Mouse (Mus musculus) liver, embryonic 14.5 days (tissue): ENCODE results near the gene Ubn1. TPM values are rescaled to one million over a fixed set of nuclear protein-coding genes. Genes with fewer than 3 reads are reported as not detected.

Experiments
- ATAC-seq: fragments of 200-750 bp; cut with Nextera tagmentation; 2 replicates; pipeline ENCODE4 v1.8.0; 2017; ENCODE audit warnings: moderate number of reproducible peaks, mild to moderate bottlenecking, moderate library complexity; ENCODE audit not compliant: insufficient read depth
- DNase-seq, 3 experiments: peaks; one replicate each; pipeline ENCODE4 v3.0.0-alpha.2; 2012 to 2013; ENCODE audit warnings: low read depth in 3 of 3, low spot score in 3 of 3
- H3K27ac ChIP-seq: fragments of 300-500 bp; sonication (generic); 2 replicates; pipeline ENCODE4 v1.5.1; 2014; ENCODE audit warnings: moderate library complexity, mild to moderate bottlenecking, control low read depth, inconsistent platforms
- H3K27me3 ChIP-seq: fragments of 300-500 bp; sonication (generic); 2 replicates; pipeline ENCODE4 v1.6.1; 2014; ENCODE audit warnings: mild to moderate bottlenecking, low read length, moderate library complexity; ENCODE audit not compliant: control insufficient read depth, insufficient read depth
- H3K36me3 ChIP-seq: fragments of 300-500 bp; sonication (generic); replicated peaks from 2 replicates; pipeline ENCODE4 v1.6.1; 2014; ENCODE audit warnings: low read depth; ENCODE audit not compliant: control insufficient read depth, insufficient read depth
- H3K4me1 ChIP-seq, 2 experiments: fragments of 200-500 bp in 1 of 2; fragments of 300-500 bp in 1 of 2; sonication (generic) in 1 of 2; replicated peaks; 2 replicates each; pipeline ENCODE4 v1.6.1; 2012 to 2014; ENCODE audit warnings: antibody characterized with exemption in 1 of 2, inconsistent platforms in 1 of 2, low read length in 1 of 2; ENCODE audit not compliant: control insufficient read depth in 2 of 2, insufficient read depth in 2 of 2
- H3K4me2 ChIP-seq: fragments of 300-500 bp; sonication (generic); 2 replicates; pipeline ENCODE4 v1.6.1; 2014; ENCODE audit warnings: low read depth, mild to moderate bottlenecking, control low read depth, moderate library complexity
- H3K4me3 ChIP-seq, 2 experiments: fragments of 200-500 bp in 1 of 2; fragments of 300-500 bp in 1 of 2; sonication (generic) in 1 of 2; 2 replicates each; pipeline ENCODE4 v1.5.1; 2012 to 2014; ENCODE audit warnings: low read depth in 2 of 2, low read length in 2 of 2, mild to moderate bottlenecking in 2 of 2, control low read depth in 1 of 2, inconsistent platforms in 1 of 2, moderate library complexity in 1 of 2; ENCODE audit not compliant: insufficient read depth in 1 of 2
- H3K9ac ChIP-seq: fragments of 300-500 bp; sonication (generic); replicated peaks from 2 replicates; pipeline ENCODE4 v1.6.1; 2014; ENCODE audit warnings: mild to moderate bottlenecking, control low read depth, moderate library complexity
- H3K9me3 ChIP-seq: fragments of 300-500 bp; sonication (generic); 2 replicates; pipeline ENCODE4 v1.6.1; 2016; ENCODE audit warnings: low read length, mixed read lengths; ENCODE audit not compliant: control insufficient read depth
- CTCF ChIP-seq: IDR thresholded peaks from 2 replicates; pipeline ENCODE4 v1.5.1; 2016; ENCODE audit warnings: antibody characterized with exemption, low read depth, control low read depth
- EP300 ChIP-seq: IDR thresholded peaks from 2 replicates; pipeline ENCODE4 v1.6.1; 2016; ENCODE audit warnings: antibody characterized with exemption, low read depth
- WGBS: fragments of 180-500 bp; shearing (Covaris S2); extraction: QIAGEN DNeasy Blood & Tissue Kit; methylation state at CpG from one replicate; pipeline ENCODE4 v1.1.7; 2014; ENCODE audit not compliant: insufficient replicate concordance; 5-methylcytosine and 5-hydroxymethylcytosine counted together
- polyA plus RNA-seq, 2 experiments: library from polyadenylated mRNA; depleted of rRNA in 1 of 2; stranded (reverse) in 1 of 2; unstranded in 1 of 2; fragments of >200 nt; fragmentation: Nextera tagmentation in 1 of 2; extraction: Ambion mirVana in 1 of 2; gene quantifications; 2 replicates each; pipeline versions ENCODE4 v1.2.1 to v1.2.3; 2012 to 2014

Gene Ubn1
- polyA plus RNA-seq, 2 experiments = 8.9 to 11.5 TPM

- no peak for ATAC-seq
- Histone ChIP-seq H3K36me3 (no peaks in the 10 kb centered on the region), H3K27ac (no peak overlapping the region), H3K9ac (no peak overlapping the region), H3K9me3 (no peaks in the 10 kb centered on the region), H3K4me2 (no peak overlapping the region), H3K27me3 (no peaks in the 10 kb centered on the region), H3K4me3 (no peak overlapping the region), H3K4me1 (no peaks in the 10 kb centered on the region; a peak in 1 of 4 replicates)
- TF ChIP-seq CTCF = no peak
- no peak for TF ChIP-seq EP300
- no peak for DNase-seq
- 47% methylated on average over 4 of the region's 4 CpGs for WGBS
These were observed 63.2 kb downstream of the Ubn1 start for GRCm38 (mm10) chr16:5113002-5113550.

- Histone ChIP-seq H3K4me2 (no peak overlapping the region), H3K4me1 (no peaks in the 10 kb centered on the region; a peak in 1 of 4 replicates), H3K27me3 (no peaks in the 10 kb centered on the region), H3K9ac (no peak overlapping the region), H3K4me3 (no peak overlapping the region), H3K9me3 (no peaks in the 10 kb centered on the region), H3K36me3 (no peaks in the 10 kb centered on the region), H3K27ac (no peak overlapping the region)
- ATAC-seq (no peak), DNase-seq (no peak)
- TF ChIP-seq CTCF (no peak), EP300 (no peak)
- 40% methylated on average over 2 of the region's 2 CpGs for WGBS
These were observed 63.7 kb downstream of the Ubn1 start for GRCm38 (mm10) chr16:5113582-5113981.

- ATAC-seq = no peak
These were observed 69.5 kb downstream of the Ubn1 start for GRCm38 (mm10) chr16:5119385-5119784.

GRCm38 (mm10) chr16:5119845-5120244 lies 70.0 kb downstream of the Ubn1 start:
- 58% methylated on average over 4 of the region's 4 CpGs for WGBS
- no peak overlapping the region for H3K4me2 ChIP-seq
- no peaks in the 10 kb centered on the region for H3K36me3 ChIP-seq
- no peaks in the 10 kb centered on the region for H3K9me3 ChIP-seq
- no peak for TF ChIP-seq EP300
- no peak for TF ChIP-seq CTCF
- ATAC-seq (no peak), DNase-seq (no peak)
- no peak overlapping the region for H3K4me3 ChIP-seq
- no peaks in the 10 kb centered on the region for H3K27me3 ChIP-seq
- no peak overlapping the region for H3K27ac ChIP-seq
- no peak overlapping the region for H3K9ac ChIP-seq
- no peaks in the 10 kb centered on the region for H3K4me1 ChIP-seq

More at GRCm38 (mm10) chr16:5119385-5119784, 69.5 kb downstream of the Ubn1 start:
- TF ChIP-seq CTCF (no peak), EP300 (no peak)
- H3K4me2 ChIP-seq = no peak overlapping the region
- no peak overlapping the region for H3K27ac ChIP-seq
- 51% methylated on average over 4 of the region's 4 CpGs for WGBS
- no peaks in the 10 kb centered on the region for H3K27me3 ChIP-seq
- H3K9me3 ChIP-seq = no peaks in the 10 kb centered on the region
- H3K9ac ChIP-seq = no peak overlapping the region
- DNase-seq = no peak
- H3K4me3 ChIP-seq = no peak overlapping the region
- no peaks in the 10 kb centered on the region for H3K4me1 ChIP-seq
- H3K36me3 ChIP-seq = no peaks in the 10 kb centered on the region

GRCm38 (mm10) chr16:5123476-5123875 lies 73.6 kb downstream of the Ubn1 start:
- no peaks in the 10 kb centered on the region for H3K4me1 ChIP-seq
- H3K9me3 ChIP-seq = no peaks in the 10 kb centered on the region
- no peak overlapping the region for H3K9ac ChIP-seq
- no peak overlapping the region for H3K4me3 ChIP-seq
- no peak overlapping the region for H3K27ac ChIP-seq
- DNase-seq = no peak
- TF ChIP-seq EP300 (no peak), CTCF (no peak)
- WGBS = 51% methylated on average over 6 of the region's 6 CpGs
- no peak for ATAC-seq
- no peak overlapping the region for H3K4me2 ChIP-seq
- no peaks in the 10 kb centered on the region for H3K36me3 ChIP-seq
- H3K27me3 ChIP-seq = no peaks in the 10 kb centered on the region
